Mouse (Mus musculus) thymus, adult 2 months (tissue): ENCODE results near the gene Ccdc81. TPM values are rescaled to one million over a fixed set of nuclear protein-coding genes. Genes with fewer than 3 reads are reported as not detected.

Experiments used
- DNase-seq: peaks from one replicate; pipeline ENCODE4 v3.0.0; 2021
- H3K27ac ChIP-seq: fragments of 200-500 bp; 2 replicates; pipeline ENCODE4 v1.5.1; 2012; ENCODE audit warnings: low read length, control low read depth; ENCODE audit not compliant: control insufficient read depth, insufficient read depth
- H3K27me3 ChIP-seq: fragments of 200-500 bp; 2 replicates; pipeline ENCODE4 v1.6.1; 2012; ENCODE audit warnings: mild to moderate bottlenecking, low read length, moderate library complexity, mixed read lengths; ENCODE audit not compliant: control insufficient read depth, insufficient read depth
- H3K36me3 ChIP-seq: fragments of 200-500 bp; 2 replicates; pipeline ENCODE4 v1.6.1; 2012; ENCODE audit warnings: mild to moderate bottlenecking, low read length, moderate library complexity; ENCODE audit not compliant: control insufficient read depth, insufficient read depth
- H3K4me1 ChIP-seq: fragments of 200-500 bp; replicated peaks from 2 replicates; pipeline ENCODE4 v1.6.1; 2012; ENCODE audit warnings: low read length; ENCODE audit not compliant: control insufficient read depth, insufficient read depth
- H3K4me3 ChIP-seq: fragments of 200-500 bp; 2 replicates; pipeline ENCODE4 v1.5.1; 2012; ENCODE audit warnings: mild to moderate bottlenecking, low read length, control low read depth, moderate library complexity; ENCODE audit not compliant: control insufficient read depth, insufficient read depth
- CTCF ChIP-seq: fragments of 200-500 bp; IDR thresholded peaks from 2 replicates; pipeline ENCODE4 v1.5.1; 2012; ENCODE audit warnings: mild to moderate bottlenecking, control low read depth, low read length, moderate library complexity, borderline replicate concordance; ENCODE audit not compliant: control insufficient read depth, poor library complexity, insufficient read depth; ENCODE audit errors: extremely low read depth
- POLR2A ChIP-seq: fragments of 200-500 bp; IDR thresholded peaks from 2 replicates; pipeline ENCODE4 v1.6.1; 2012; ENCODE audit warnings: mild to moderate bottlenecking, low read length, control low read depth, moderate library complexity; ENCODE audit not compliant: control insufficient read depth, poor library complexity, insufficient read depth; ENCODE audit errors: extremely low read depth
- WGBS: fragments of 180-500 bp; shearing (Covaris S2); methylation state at CpG from one replicate; pipeline ENCODE4 v1.1.7; 2018; 5-methylcytosine and 5-hydroxymethylcytosine counted together
- polyA plus RNA-seq: library from polyadenylated mRNA; depleted of rRNA; stranded (reverse); fragments of >200 nt; gene quantifications from 2 replicates; pipeline ENCODE4 v1.2.3, GENCODE M21; 2012; rRNA removed

The Ccdc81 gene
- polyA plus RNA-seq = not detected in 2 replicates

GRCm38 (mm10) chr7:89903442-89904343, at the start of gene Ccdc81:
Ccdc81 (minus strand) TSS chr7:89903629.
- no peaks in the 10 kb centered on the region for H3K27me3 ChIP-seq
- no peak within 1 kb of the TSS for H3K4me3 ChIP-seq
- WGBS = 77% methylated on average over 22 of the region's 22 CpGs
- DNase-seq = no peak
- no peak for TF ChIP-seq POLR2A
- no peak for TF ChIP-seq CTCF
- no peaks in the 10 kb centered on the region for H3K4me1 ChIP-seq
- no peak within 1 kb of the TSS for H3K27ac ChIP-seq
- no peaks in the 10 kb centered on the region for H3K36me3 ChIP-seq

- no peak for TF ChIP-seq CTCF
- TF ChIP-seq POLR2A = no peak
- Histone ChIP-seq H3K4me3 (no peak overlapping the region), H3K36me3 (peaks cover 6% of the 10 kb centered on the region), H3K4me1 (no peaks in the 10 kb centered on the region), H3K27ac (no peak overlapping the region), H3K27me3 (no peaks in the 10 kb centered on the region)
- WGBS = 81% methylated on average over 4 of the region's 4 CpGs
- no peak for DNase-seq
Measured at GRCm38 (mm10) chr7:89949403-89949802, 46.0 kb upstream of the Ccdc81 start.

GRCm38 (mm10) chr7:89948026-89948425, 44.6 kb upstream of the Ccdc81 start:
- Histone ChIP-seq H3K4me1 (no peaks in the 10 kb centered on the region), H3K27me3 (no peaks in the 10 kb centered on the region), H3K27ac (no peak overlapping the region), H3K36me3 (no peaks in the 10 kb centered on the region), H3K4me3 (no peak overlapping the region)
- TF ChIP-seq CTCF (no peak), POLR2A (no peak)
- no peak for DNase-seq
- WGBS = 91% methylated on average over 7 of the region's 7 CpGs

GRCm38 (mm10) chr7:89940571-89941463, 37.4 kb upstream of the Ccdc81 start, which contains the start of gene Hikeshi:
Hikeshi (minus strand) TSS chr7:89941204.
- Histone ChIP-seq H3K4me1 (peaks cover 4% of the 10 kb centered on the region; the same call in 1 of the 2 replicates), H3K36me3 (no peaks in the 10 kb centered on the region), H3K27me3 (no peaks in the 10 kb centered on the region), H3K4me3 (peak within 1 kb of the TSS; percentile 93), H3K27ac (peak within 1 kb of the TSS; percentile 47)
- TF ChIP-seq CTCF (peak; percentile 18; the same call in 1 of the 2 replicates), POLR2A (no peak)
- peak; percentile 97 for DNase-seq
- under 1% methylated on average over 45 of the region's 45 CpGs for WGBS

- Histone ChIP-seq H3K4me1 (peaks cover 4% of the 10 kb centered on the region; the same call in 1 of the 2 replicates), H3K4me3 (no peak overlapping the region), H3K27ac (no peak overlapping the region), H3K27me3 (no peaks in the 10 kb centered on the region), H3K36me3 (no peaks in the 10 kb centered on the region)
- WGBS = 62% methylated on average over 15 of the region's 15 CpGs
- no peak for DNase-seq
- no peak for TF ChIP-seq POLR2A
- no peak for TF ChIP-seq CTCF
Measured at GRCm38 (mm10) chr7:89939497-89940353, 36.3 kb upstream of the Ccdc81 start.
